Mouse (Mus musculus): ENCODE results near the gene Msantd2.

Gene Msantd2

GRCm38 (mm10) chr9:37568605-37569214 is 79.6 kb downstream of the Msantd2 start:
- no peak for DNase-seq (ENCODE audit: low read depth, low spot score)

DNA sequence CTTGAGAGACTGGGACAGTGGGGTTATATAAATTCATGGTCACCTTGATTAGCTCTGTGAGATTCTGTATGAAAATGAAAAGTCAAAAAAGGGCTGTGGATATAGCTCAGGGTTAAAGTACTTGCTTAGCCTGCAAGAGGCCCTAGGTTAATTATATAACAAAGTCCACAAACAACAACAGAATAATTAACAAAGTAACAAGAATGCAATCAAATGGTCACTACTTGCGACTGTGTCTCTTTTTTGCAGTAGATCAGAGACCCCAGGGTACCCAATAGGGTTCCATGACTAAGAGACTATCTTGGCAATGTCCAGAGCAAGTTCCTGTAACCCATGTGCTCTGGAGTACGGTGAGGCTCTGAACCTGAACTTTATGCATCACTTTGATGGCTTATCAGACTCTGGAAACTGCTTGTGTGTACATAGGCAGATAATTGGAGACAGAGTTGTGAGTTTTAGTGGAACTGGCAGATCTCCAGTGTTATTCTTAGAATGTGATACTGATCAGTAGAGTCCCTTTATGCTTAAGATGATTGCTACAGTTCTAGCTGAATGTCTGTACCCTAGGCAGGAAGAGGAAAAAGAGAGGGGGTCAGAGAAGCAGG is 80.2 kb downstream of the Msantd2 start:
- no peak for DNase-seq (ENCODE audit: low read depth, low spot score)

DNA sequence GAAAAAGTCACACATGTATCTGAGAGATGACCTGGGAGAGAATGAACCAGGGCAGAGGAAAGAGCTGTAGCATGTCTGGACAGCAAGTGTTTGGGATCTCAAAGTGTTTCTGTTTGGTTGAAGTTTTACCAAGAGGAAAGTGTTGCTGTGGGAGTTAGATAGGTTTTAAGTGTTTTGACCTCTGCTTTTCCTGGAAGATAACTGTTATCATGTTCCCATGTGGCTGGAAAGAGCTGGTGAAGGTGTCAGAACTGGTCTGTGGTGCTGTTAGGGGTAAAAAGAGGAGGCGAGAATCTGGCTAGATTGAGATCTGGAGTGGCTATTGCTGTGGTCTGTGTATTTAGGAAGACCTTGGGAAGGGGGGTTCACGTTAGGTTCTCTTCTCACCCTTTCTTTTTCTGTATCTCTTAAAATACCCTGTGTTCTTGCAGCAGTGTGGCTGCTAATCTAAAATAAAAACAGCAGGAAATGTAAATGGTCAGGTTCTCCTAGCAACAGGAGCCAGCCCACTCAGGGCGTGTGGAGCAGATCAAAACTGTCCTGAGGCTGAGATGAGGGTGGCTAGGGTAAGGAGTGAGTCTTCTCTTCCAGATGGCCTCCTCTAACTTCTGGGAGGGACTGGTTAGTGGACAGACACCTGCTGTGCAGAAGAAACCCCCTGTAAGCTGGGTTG is 83.2 kb downstream of the Msantd2 start:
- DNase-seq (ENCODE audit: low read depth, low spot score) = no peak

Measured in 3T3-L1 (cell line).